Mouse (Mus musculus) heart, embryonic 10.5 days (tissue): ENCODE results near the gene Ttc1. TPM values are rescaled to one million over a fixed set of nuclear protein-coding genes. Genes with fewer than 3 reads are reported as not detected.

Experiments used
- DNase-seq: peaks from one replicate; pipeline ENCODE4 v3.0.0-alpha.2; 2017; ENCODE audit warnings: low spot score
- H3K27ac ChIP-seq: fragments of 300-500 bp; sonication (generic); 2 replicates; pipeline ENCODE4 v1.5.1; 2016; ENCODE audit warnings: mild to moderate bottlenecking
- H3K27me3 ChIP-seq: fragments of 300-500 bp; sonication (generic); 2 replicates; pipeline ENCODE4 v1.6.1; 2016; ENCODE audit warnings: mild to moderate bottlenecking; ENCODE audit not compliant: poor library complexity, insufficient read depth, severe bottlenecking
- H3K36me3 ChIP-seq: fragments of 300-500 bp; sonication (generic); 2 replicates; pipeline ENCODE4 v1.6.1; 2016; ENCODE audit warnings: mild to moderate bottlenecking, moderate library complexity
- H3K4me1 ChIP-seq: fragments of 300-500 bp; sonication (generic); 2 replicates; pipeline ENCODE4 v1.6.1; 2016; ENCODE audit warnings: mild to moderate bottlenecking
- H3K4me3 ChIP-seq: fragments of 300-500 bp; sonication (generic); 2 replicates; pipeline ENCODE4 v1.5.1; 2016; ENCODE audit warnings: mild to moderate bottlenecking, moderate library complexity
- H3K9me3 ChIP-seq: fragments of 300-500 bp; sonication (generic); 2 replicates; pipeline ENCODE4 v1.6.1; 2016; ENCODE audit warnings: mild to moderate bottlenecking, moderate library complexity
- WGBS: fragments of 180-500 bp; shearing (Covaris S2); methylation state at CpG from one replicate; pipeline ENCODE4 v1.1.7; 2016; 5-methylcytosine and 5-hydroxymethylcytosine counted together
- polyA plus RNA-seq: library from polyadenylated mRNA; unstranded; fragments of >200 nt; fragmentation: Nextera tagmentation; extraction: Ambion mirVana; gene quantifications from 2 replicates; pipeline ENCODE4 v1.2.1, GENCODE M21; 2016

Ttc1 gene
- polyA plus RNA-seq, 1 experiment from 2014 or later, result 68.2 TPM

GRCm38 (mm10) chr11:43688850-43689249, 59.0 kb downstream of the Ttc1 start:
- no peak for DNase-seq
- 94% methylated on average over 1 of the region's 1 CpGs for WGBS
- Histone ChIP-seq H3K36me3 (peaks cover 77% of the 10 kb centered on the region), H3K4me1 (no peaks in the 10 kb centered on the region), H3K27ac (no peak overlapping the region), H3K4me3 (no peak overlapping the region), H3K9me3 (no peaks in the 10 kb centered on the region), H3K27me3 (no peaks in the 10 kb centered on the region)

GRCm38 (mm10) chr11:43682415-43683217, 65.2 kb downstream of the Ttc1 start:
- Histone ChIP-seq H3K27ac (peak overlapping the region; percentile 99), H3K27me3 (no peaks in the 10 kb centered on the region), H3K9me3 (no peaks in the 10 kb centered on the region), H3K4me3 (peak overlapping the region; percentile 97), H3K36me3 (peaks cover 22% of the 10 kb centered on the region), H3K4me1 (peaks cover 7% of the 10 kb centered on the region; the same call in 1 of the 2 replicates)
- WGBS, result 2% methylated on average over 72 of the region's 72 CpGs
- DNase-seq, result peak; percentile 83

- peak within 1 kb of the TSS; percentile 99 for H3K27ac ChIP-seq
- no peaks in the 10 kb centered on the region for H3K9me3 ChIP-seq
- H3K27me3 ChIP-seq, result no peaks in the 10 kb centered on the region
- WGBS, result 1% methylated on average over 86 of the region's 87 CpGs
- H3K36me3 ChIP-seq, result peaks cover 16% of the 10 kb centered on the region
- peak within 1 kb of the TSS; percentile 97 for H3K4me3 ChIP-seq
- H3K4me1 ChIP-seq, result peaks cover 7% of the 10 kb centered on the region; the same call in 1 of the 2 replicates
- peak; percentile 99 for DNase-seq
Observed at GRCm38 (mm10) chr11:43681472-43682414, 66.1 kb downstream of the Ttc1 start, which contains the start of gene Pwwp2a. Pwwp2a (plus strand) TSS chr11:43681998.

Other genes with a start within 250 kb of the Ttc1 start
- 24.7 and 33.2 TPM in 2 replicates for gene Ccnjl, start 219.2 kb downstream of the Ttc1 start, polyA plus RNA-seq
- gene 4933415A04Rik, start 161.0 kb downstream of the Ttc1 start, polyA plus RNA-seq, result 7.1 and 7.4 TPM in 2 replicates
- not detected in 2 replicates for gene Fabp6, start 146.5 kb downstream of the Ttc1 start, polyA plus RNA-seq
- gene Pwwp2a, start 66.0 kb downstream of the Ttc1 start, polyA plus RNA-seq, result 19.6 and 26.8 TPM in 2 replicates
- gene Adra1b, start 153.2 kb upstream of the Ttc1 start, polyA plus RNA-seq, result 3.2 and 6.5 TPM in 2 replicates